Mouse (Mus musculus): ENCODE measurements at regions not wholly inside any gene's neighbourhood (a gene's known extent, or its start where the extent isn't known, plus 50 kb on each side); places are given as distances from the start of the nearest gene placed in this dataset.

DNA sequence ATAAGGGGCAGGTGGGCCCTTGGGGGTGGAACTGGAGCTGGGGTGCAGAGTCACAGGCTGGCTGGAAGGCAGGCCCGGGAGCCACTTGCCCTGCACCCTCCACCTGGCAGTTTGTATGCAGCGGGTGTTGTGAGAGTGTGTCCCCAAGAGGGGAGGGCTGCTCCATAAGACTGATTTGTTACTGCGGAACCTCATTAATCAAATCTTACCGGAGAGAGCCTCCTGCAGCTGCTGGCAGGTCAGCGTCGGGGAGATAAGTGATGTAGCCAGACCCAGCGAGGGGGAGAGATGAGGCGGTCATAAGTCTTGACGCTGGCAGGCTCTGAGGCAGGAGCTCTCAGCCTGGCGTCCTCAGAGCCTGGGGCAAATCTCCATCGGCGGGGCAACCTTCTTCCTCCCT lies 278.9 kb upstream of the 4930535I16Rik start:
- H3K36me3 ChIP-seq (ENCODE audit: control insufficient read depth, insufficient read depth, low read length), result no peaks in the 10 kb centered on the region
- no peak overlapping the region for H3K27ac ChIP-seq (ENCODE audit: low read length)
- H3K27me3 ChIP-seq (ENCODE audit: control insufficient read depth, insufficient read depth, low read length), result 0 out of 2 replicates have a peak, but pooled peaks cover 3% of the 10 kb centered on the region
- no peaks in the 10 kb centered on the region for H3K9me3 ChIP-seq (replicated peaks; ENCODE audit: control insufficient read depth, low read length)
- ATAC-seq (ENCODE audit: insufficient read depth, low FRiP score), result no peak
- no peak overlapping the region for H3K4me2 ChIP-seq (ENCODE audit: low read depth, low read length)
- WGBS, result 12% methylated on average over 12 of the region's 12 CpGs
- H3K4me1 ChIP-seq (ENCODE audit: control insufficient read depth, insufficient read depth, low read length), result no peaks in the 10 kb centered on the region
- H3K4me3 ChIP-seq (replicated peaks; ENCODE audit: low read length), result no peak overlapping the region
- no peak overlapping the region for H3K9ac ChIP-seq (ENCODE audit: low read length)

DNA sequence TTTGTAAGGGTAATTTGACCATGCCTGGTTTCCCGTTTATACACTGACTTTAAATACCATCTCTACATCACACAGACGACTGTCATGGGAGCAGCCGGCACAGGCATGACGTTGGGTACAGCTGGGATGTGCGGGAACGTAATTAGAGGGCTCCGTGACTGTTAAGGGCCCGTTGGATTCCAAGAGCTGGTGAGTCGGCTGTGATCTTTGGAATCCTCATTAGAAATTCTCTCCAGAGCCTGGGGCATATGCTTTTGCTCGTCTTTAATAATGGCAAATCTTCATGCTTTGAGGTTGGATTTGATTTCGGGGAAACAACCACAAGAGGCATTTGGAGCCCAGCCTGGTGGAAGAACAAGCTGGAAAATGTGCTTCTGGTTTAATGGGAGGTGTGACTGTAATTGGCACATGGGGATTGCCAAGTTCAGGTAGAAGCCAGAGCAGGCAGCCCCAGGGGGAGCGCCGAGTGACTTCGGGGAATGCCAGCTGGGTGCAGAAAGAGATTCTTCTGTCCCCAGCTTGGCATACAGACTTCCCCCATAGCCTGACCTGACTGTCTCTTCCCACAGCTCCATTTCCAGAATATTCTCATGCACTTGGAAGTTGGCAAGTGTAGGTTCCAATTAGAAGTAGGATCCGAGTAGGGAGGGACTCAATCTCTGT lies 275.4 kb upstream of the 4930535I16Rik start:
- 83% methylated on average over 15 of the region's 15 CpGs for WGBS
- Histone ChIP-seq H3K27ac (ENCODE audit: low read length) (no peak overlapping the region), H3K4me1 (ENCODE audit: control insufficient read depth, insufficient read depth, low read length) (no peaks in the 10 kb centered on the region), H3K27me3 (ENCODE audit: control insufficient read depth, insufficient read depth, low read length) (peaks cover 10% of the 10 kb centered on the region), H3K4me3 (replicated peaks; ENCODE audit: low read length) (no peak overlapping the region), H3K9ac (ENCODE audit: low read length) (no peak overlapping the region), H3K36me3 (ENCODE audit: control insufficient read depth, insufficient read depth, low read length) (no peaks in the 10 kb centered on the region), H3K4me2 (ENCODE audit: low read depth, low read length) (no peak overlapping the region), H3K9me3 (replicated peaks; ENCODE audit: control insufficient read depth, low read length) (no peaks in the 10 kb centered on the region)
- ATAC-seq (ENCODE audit: insufficient read depth, low FRiP score), result no peak

DNA sequence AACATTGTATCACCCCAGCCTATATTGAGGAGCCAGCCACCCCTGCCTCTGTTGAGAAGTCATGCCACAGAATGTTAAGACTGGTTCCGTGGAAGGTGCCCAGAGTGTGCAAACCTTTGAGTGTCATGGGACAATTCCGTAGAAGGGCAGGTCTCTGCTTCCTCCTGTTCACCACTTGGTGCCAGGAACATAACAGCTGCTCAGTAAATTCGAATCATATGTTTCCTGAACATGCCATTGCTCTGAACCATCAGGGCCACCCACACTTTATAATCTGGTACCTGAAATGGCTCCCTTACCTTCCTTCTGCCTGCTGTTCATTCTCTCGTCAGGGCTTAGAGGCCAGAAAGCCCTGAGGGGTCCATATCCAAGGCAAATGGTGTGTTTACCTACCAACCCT lies 273.0 kb upstream of the 4930535I16Rik start:
- Histone ChIP-seq H3K27me3 (ENCODE audit: control insufficient read depth, insufficient read depth, low read length) (peaks cover 11% of the 10 kb centered on the region), H3K4me3 (replicated peaks; ENCODE audit: low read length) (no peak overlapping the region), H3K4me1 (ENCODE audit: control insufficient read depth, insufficient read depth, low read length) (no peaks in the 10 kb centered on the region), H3K9me3 (replicated peaks; ENCODE audit: control insufficient read depth, low read length) (no peaks in the 10 kb centered on the region), H3K4me2 (ENCODE audit: low read depth, low read length) (no peak overlapping the region), H3K27ac (ENCODE audit: low read length) (no peak overlapping the region), H3K36me3 (ENCODE audit: control insufficient read depth, insufficient read depth, low read length) (no peaks in the 10 kb centered on the region), H3K9ac (ENCODE audit: low read length) (no peak overlapping the region)
- 74% methylated on average over 4 of the region's 4 CpGs for WGBS
- no peak for ATAC-seq (ENCODE audit: insufficient read depth, low FRiP score)

DNA sequence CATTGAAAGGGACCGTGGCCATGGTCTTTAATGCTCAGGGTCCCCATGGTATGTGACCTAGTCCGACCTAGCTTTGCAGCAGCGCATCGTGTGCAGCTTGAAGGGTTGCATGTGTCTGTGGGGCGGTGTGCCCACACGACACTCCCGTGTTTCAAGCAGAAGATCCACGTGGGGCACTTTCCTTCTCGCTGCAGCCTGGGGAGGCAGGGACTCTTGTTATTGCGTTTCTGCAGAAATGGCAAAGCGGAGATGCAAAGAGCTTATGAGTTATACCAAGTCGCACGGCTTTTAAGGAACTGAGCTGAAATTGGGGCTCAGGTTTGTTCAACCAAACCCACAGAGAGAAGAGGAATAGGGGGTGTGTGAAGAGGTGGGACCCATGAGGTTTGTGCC lies 272.2 kb upstream of the 4930535I16Rik start:
- Histone ChIP-seq H3K4me3 (replicated peaks; ENCODE audit: low read length) (no peak overlapping the region), H3K4me1 (ENCODE audit: control insufficient read depth, insufficient read depth, low read length) (no peaks in the 10 kb centered on the region), H3K27me3 (ENCODE audit: control insufficient read depth, insufficient read depth, low read length) (peaks cover 11% of the 10 kb centered on the region), H3K9me3 (replicated peaks; ENCODE audit: control insufficient read depth, low read length) (no peaks in the 10 kb centered on the region), H3K9ac (ENCODE audit: low read length) (no peak overlapping the region), H3K27ac (ENCODE audit: low read length) (no peak overlapping the region), H3K36me3 (ENCODE audit: control insufficient read depth, insufficient read depth, low read length) (no peaks in the 10 kb centered on the region), H3K4me2 (ENCODE audit: low read depth, low read length) (no peak overlapping the region)
- ATAC-seq (ENCODE audit: insufficient read depth, low FRiP score), result no peak
- WGBS, result 61% methylated on average over 13 of the region's 13 CpGs

- peak; percentile 56; the same call in 1 of the 2 replicates for ATAC-seq (ENCODE audit: insufficient read depth, low FRiP score)
- H3K36me3 ChIP-seq (ENCODE audit: control insufficient read depth, insufficient read depth, low read length), result no peaks in the 10 kb centered on the region
- H3K27ac ChIP-seq (ENCODE audit: low read length), result no peak overlapping the region
- H3K4me3 ChIP-seq (replicated peaks; ENCODE audit: low read length), result no peak overlapping the region
- no peaks in the 10 kb centered on the region for H3K9me3 ChIP-seq (replicated peaks; ENCODE audit: control insufficient read depth, low read length)
- 12% methylated on average over 24 of the region's 24 CpGs for WGBS
- no peaks in the 10 kb centered on the region for H3K4me1 ChIP-seq (ENCODE audit: control insufficient read depth, insufficient read depth, low read length)
- no peak overlapping the region for H3K9ac ChIP-seq (ENCODE audit: low read length)
- peaks cover 11% of the 10 kb centered on the region for H3K27me3 ChIP-seq (ENCODE audit: control insufficient read depth, insufficient read depth, low read length)
- no peak overlapping the region for H3K4me2 ChIP-seq (ENCODE audit: low read depth, low read length)
Observed at GRCm38 (mm10) chr4:124189352-124189992, 271.6 kb upstream of the 4930535I16Rik start.

- ATAC-seq (ENCODE audit: insufficient read depth, low FRiP score), result no peak
- Histone ChIP-seq H3K4me3 (replicated peaks; ENCODE audit: low read length) (no peak overlapping the region), H3K27me3 (ENCODE audit: control insufficient read depth, insufficient read depth, low read length) (peaks cover 11% of the 10 kb centered on the region), H3K9ac (ENCODE audit: low read length) (no peak overlapping the region), H3K4me1 (ENCODE audit: control insufficient read depth, insufficient read depth, low read length) (no peaks in the 10 kb centered on the region), H3K27ac (ENCODE audit: low read length) (no peak overlapping the region), H3K9me3 (replicated peaks; ENCODE audit: control insufficient read depth, low read length) (no peaks in the 10 kb centered on the region), H3K36me3 (ENCODE audit: control insufficient read depth, insufficient read depth, low read length) (no peaks in the 10 kb centered on the region), H3K4me2 (ENCODE audit: low read depth, low read length) (no peak overlapping the region)
- WGBS, result 66% methylated on average over 4 of the region's 4 CpGs
Observed at GRCm38 (mm10) chr4:124187108-124187507, 269.3 kb upstream of the 4930535I16Rik start.

- Histone ChIP-seq H3K27me3 (ENCODE audit: control insufficient read depth, insufficient read depth, low read length) (peaks cover 21% of the 10 kb centered on the region), H3K4me1 (ENCODE audit: control insufficient read depth, insufficient read depth, low read length) (peaks cover 6% of the 10 kb centered on the region; the same call in 1 of the 2 replicates), H3K9me3 (replicated peaks; ENCODE audit: control insufficient read depth, low read length) (no peaks in the 10 kb centered on the region), H3K9ac (ENCODE audit: low read length) (no peak overlapping the region), H3K4me2 (ENCODE audit: low read depth, low read length) (no peak overlapping the region), H3K4me3 (replicated peaks; ENCODE audit: low read length) (no peak overlapping the region), H3K36me3 (ENCODE audit: control insufficient read depth, insufficient read depth, low read length) (no peaks in the 10 kb centered on the region), H3K27ac (ENCODE audit: low read length) (no peak overlapping the region)
- ATAC-seq (ENCODE audit: insufficient read depth, low FRiP score), result no peak
- 70% methylated on average over 4 of the region's 4 CpGs for WGBS
Observed at GRCm38 (mm10) chr4:124181335-124181734, 263.5 kb upstream of the 4930535I16Rik start.

DNA sequence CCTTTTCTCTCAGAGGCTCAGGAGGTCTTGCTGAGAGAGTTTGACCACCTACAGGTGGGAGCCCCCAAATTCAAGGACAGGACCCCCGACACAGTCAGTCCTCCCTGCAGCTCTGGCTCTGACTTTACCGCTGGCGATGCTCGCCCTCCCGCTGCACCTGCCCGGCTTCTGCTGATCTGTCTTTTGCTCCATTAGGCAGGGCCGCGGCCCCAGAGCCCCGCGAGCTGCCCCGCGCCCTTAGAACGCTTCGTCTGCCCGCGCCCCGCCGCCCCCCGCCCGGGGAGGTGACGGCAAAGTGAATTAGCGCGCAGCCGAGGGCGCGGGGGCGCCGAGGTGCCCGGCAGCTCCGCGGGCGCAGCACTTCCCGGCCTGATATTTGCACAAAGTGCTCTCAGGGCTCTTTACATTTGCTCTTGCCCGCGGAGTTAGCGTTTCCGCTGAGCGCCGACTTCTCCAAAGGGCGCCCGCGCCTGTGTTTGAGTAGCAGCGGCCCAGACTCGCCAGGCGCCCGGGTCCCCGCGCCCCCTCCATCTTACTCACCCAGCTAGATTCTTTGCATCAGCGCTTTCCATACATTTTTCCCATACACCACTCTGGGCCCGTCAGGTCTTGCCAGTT lies 260.7 kb upstream of the 4930535I16Rik start:
- peaks cover 6% of the 10 kb centered on the region; the same call in 1 of the 2 replicates for H3K4me1 ChIP-seq (ENCODE audit: control insufficient read depth, insufficient read depth, low read length)
- H3K9ac ChIP-seq (ENCODE audit: low read length), result peak overlapping the region; percentile 69
- H3K4me3 ChIP-seq (replicated peaks; ENCODE audit: low read length), result peak overlapping the region; percentile 43
- H3K27ac ChIP-seq (ENCODE audit: low read length), result peak overlapping the region; percentile 37
- WGBS, result 2% methylated on average over 50 of the region's 50 CpGs
- H3K27me3 ChIP-seq (ENCODE audit: control insufficient read depth, insufficient read depth, low read length), result peaks cover 21% of the 10 kb centered on the region
- H3K4me2 ChIP-seq (ENCODE audit: low read depth, low read length), result peak overlapping the region; percentile 64
- H3K9me3 ChIP-seq (replicated peaks; ENCODE audit: control insufficient read depth, low read length), result no peaks in the 10 kb centered on the region
- no peaks in the 10 kb centered on the region for H3K36me3 ChIP-seq (ENCODE audit: control insufficient read depth, insufficient read depth, low read length)
- ATAC-seq (ENCODE audit: insufficient read depth, low FRiP score), result peak; percentile 40; the same call in 1 of the 2 replicates

DNA sequence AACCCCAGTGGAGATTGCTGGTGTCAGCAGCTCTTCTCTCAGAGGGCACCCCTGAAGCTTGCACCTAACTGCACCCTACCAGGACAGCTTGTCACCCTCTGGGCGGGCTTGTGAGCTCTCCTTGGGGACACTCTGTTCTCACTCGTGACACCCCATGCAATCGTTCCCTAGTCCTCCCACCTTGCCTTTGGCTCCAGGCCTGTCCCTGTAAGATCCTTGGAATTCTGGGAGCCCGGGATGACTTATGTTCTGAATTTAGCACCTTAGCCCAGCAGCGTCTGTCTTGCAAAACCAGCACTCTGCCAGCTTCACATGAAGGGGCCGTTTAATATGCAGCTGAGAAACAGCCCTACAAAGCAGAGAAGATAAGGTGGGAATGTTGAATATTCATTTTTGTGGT lies 257.7 kb upstream of the 4930535I16Rik start:
- Histone ChIP-seq H3K4me2 (ENCODE audit: low read depth, low read length) (no peak overlapping the region), H3K4me1 (ENCODE audit: control insufficient read depth, insufficient read depth, low read length) (peaks cover 6% of the 10 kb centered on the region; the same call in 1 of the 2 replicates), H3K27me3 (ENCODE audit: control insufficient read depth, insufficient read depth, low read length) (peaks cover 21% of the 10 kb centered on the region), H3K36me3 (ENCODE audit: control insufficient read depth, insufficient read depth, low read length) (no peaks in the 10 kb centered on the region), H3K9me3 (replicated peaks; ENCODE audit: control insufficient read depth, low read length) (no peaks in the 10 kb centered on the region), H3K9ac (ENCODE audit: low read length) (no peak overlapping the region), H3K27ac (ENCODE audit: low read length) (no peak overlapping the region), H3K4me3 (replicated peaks; ENCODE audit: low read length) (no peak overlapping the region)
- ATAC-seq (ENCODE audit: insufficient read depth, low FRiP score), result no peak
- 43% methylated on average over 6 of the region's 6 CpGs for WGBS
